Comparison of ENCODE assay signal across 19 mouse cellular contexts in genomic region chr10:76641894-76642627, GRCm38 (mm10). TPM values are rescaled to one million over a fixed set of nuclear protein-coding genes. Genes with fewer than 3 reads are reported as not detected.
A peak's percentile ranks its signal among the peaks of the same experiment; 100 is the strongest.
DNase-seq lines count a peak whose midpoint lies in the region; ATAC-seq lines count a peak whose summit lies in the region.
"Had no signal": no experiment of that assay in that cellular context is flagged by ENCODE, and none has a peak within 500 bp of the region (broad histone marks: within the 10 kb centered on the region; RNA-seq: fewer than 3 reads in every experiment).

No protein-coding gene starts in this region.

- H3K9me3 ChIP-seq in limb, embryonic 13.5 days = no peaks in the 10 kb centered on the region
- H3K9me3 ChIP-seq in forebrain, embryonic 11.5 days (ENCODE audit: control insufficient read depth, low read length) = no peaks in the 10 kb centered on the region

- no peak for ATAC-seq in limb, embryonic 13.5 days (ENCODE audit: low FRiP score, low read depth)
- no peak for ATAC-seq in forebrain, embryonic 11.5 days (replicated peaks; ENCODE audit: low FRiP score)
- ATAC-seq: forebrain, embryonic 14.5 days; hindbrain, postnatal 0 days; Patski had no signal

- no peaks in the 10 kb centered on the region for H3K36me3 ChIP-seq in limb, embryonic 13.5 days
- H3K36me3 ChIP-seq in forebrain, embryonic 11.5 days (ENCODE audit: control insufficient read depth, insufficient read depth, low read length) = no peaks in the 10 kb centered on the region

- H3K4me2 ChIP-seq in limb, embryonic 13.5 days (replicated peaks) = no peak overlapping the region
- H3K4me2 ChIP-seq in forebrain, embryonic 11.5 days (ENCODE audit: low read depth, low read length, severe bottlenecking) = no peak overlapping the region
- H3K4me2 ChIP-seq: liver, embryonic 11.5 days had no signal

- peaks cover 22% of the 10 kb centered on the region for H3K4me1 ChIP-seq in limb, embryonic 13.5 days
- H3K4me1 ChIP-seq in forebrain, embryonic 11.5 days (replicated peaks; ENCODE audit: control insufficient read depth, insufficient read depth, low read length) = no peaks in the 10 kb centered on the region

- peak overlapping the region; percentile 86; the same call in 1 of the 2 replicates for H3K27ac ChIP-seq in limb, embryonic 13.5 days
- H3K27ac ChIP-seq in forebrain, embryonic 11.5 days (ENCODE audit: low read depth, low read length) = no peak overlapping the region
- H3K27ac ChIP-seq: hindbrain, postnatal 0 days; macrophage had no signal

- DNase-seq in adrenal gland, postnatal 14 days = peak; percentile 33
- DNase-seq in adrenal gland, adult 8-10 months = no peak
- DNase-seq in kidney, adult 18-20 months = peak; percentile 1
- no peak for DNase-seq in kidney, postnatal 4 days
- DNase-seq in adipocyte (ENCODE audit: low spot score) = peak; percentile 56
- DNase-seq in left cerebral cortex, adult 11 months (ENCODE audit: low spot score) = no peak
- no peak for DNase-seq in forebrain, embryonic 11.5 days (ENCODE audit: low spot score)
- DNase-seq: cerebellum, postnatal 25 days; gastrocnemius, postnatal 10 days; kidney, postnatal 14 days; layer of hippocampus, postnatal 36 days; midbrain, embryonic 14.5 days; thymus, postnatal 36 days had no signal

- H3K4me3 ChIP-seq in limb, embryonic 13.5 days = no peak overlapping the region
- no peak overlapping the region for H3K4me3 ChIP-seq in forebrain, embryonic 11.5 days (ENCODE audit: low read depth, low read length)

- 90% methylated on average over 13 of the region's 13 CpGs for WGBS in limb, embryonic 13.5 days
- 89% methylated on average over 13 of the region's 13 CpGs for WGBS in forebrain, embryonic 11.5 days

- H3K9ac ChIP-seq in limb, embryonic 13.5 days = no peak overlapping the region
- H3K9ac ChIP-seq in forebrain, embryonic 11.5 days (ENCODE audit: low read length) = no peak overlapping the region

- H3K27me3 ChIP-seq in limb, embryonic 13.5 days = no peaks in the 10 kb centered on the region
- H3K27me3 ChIP-seq in forebrain, embryonic 11.5 days (ENCODE audit: control insufficient read depth, insufficient read depth, low read length) = no peaks in the 10 kb centered on the region
- H3K27me3 ChIP-seq: Patski had no signal

RNA-seq across cellular contexts. Expression of gene Col6a2, which starts 18.6 kb away (rescaled TPM):
- total RNA-seq in adrenal gland, postnatal 14 days (2021) = 89.0 and 97.1 TPM in 2 replicates
- total RNA-seq in adrenal gland, adult 8-10 months (2022) = 10 to 100 TPM; 18.2 to 48.1 (median 25.2) TPM
- polyA plus RNA-seq in limb, embryonic 13.5 days (2015; fragmentation: Nextera tagmentation; extraction: Ambion mirVana) = 126 and 128 TPM in 2 replicates
- 9.6 and 12.3 TPM in 2 replicates for polyA plus RNA-seq in forebrain, embryonic 11.5 days (2014; fragmentation: Nextera tagmentation; extraction: Ambion mirVana)

Comparison
In these comparisons a context has a peak if more than half of its experiments do, and no peak if none do; other contexts are left out.
1. DNase-seq: peak in adrenal gland, postnatal 14 days (single experiment), kidney, adult 18-20 months (single experiment) and adipocyte (single experiment); none in adrenal gland, adult 8-10 months (single experiment), kidney, postnatal 4 days (0 of 2), left cerebral cortex, adult 11 months (single experiment) and forebrain, embryonic 11.5 days (single experiment).